Mouse (Mus musculus) urinary bladder, adult 18-20 months (tissue): ENCODE measurements around the gene Zfp93.

Source experiments
- DNase-seq, 2 experiments: peaks; one replicate each; pipeline ENCODE4 v3.0.0; 2022; ENCODE audit warnings: low spot score in 2 of 2, mixed read lengths in 2 of 2

Gene Zfp93

GRCm38 (mm10) chr7:24291387-24292090 is 21.3 kb downstream of the Zfp93 start:
- no peak for DNase-seq

GRCm38 (mm10) chr7:24293061-24293851 is 23.0 kb downstream of the Zfp93 start:
- no peak for DNase-seq

GRCm38 (mm10) chr7:24294763-24295162 is 24.5 kb downstream of the Zfp93 start:
- no peak for DNase-seq

- DNase-seq: no peak
These were observed 25.2 kb downstream of the Zfp93 start for GRCm38 (mm10) chr7:24295376-24295775.

- no peak for DNase-seq
These were observed 26.2 kb downstream of the Zfp93 start for GRCm38 (mm10) chr7:24296386-24296785.

- DNase-seq: no peak
These were observed 27.3 kb downstream of the Zfp93 start for GRCm38 (mm10) chr7:24297361-24298095.

GRCm38 (mm10) chr7:24298635-24298972 is 28.4 kb downstream of the Zfp93 start:
- DNase-seq: no peak

- DNase-seq: peak; percentile 63 to 71
These were observed 28.9 kb downstream of the Zfp93 start for GRCm38 (mm10) chr7:24298973-24299708.

GRCm38 (mm10) chr7:24299823-24300481 is 29.7 kb downstream of the Zfp93 start:
- DNase-seq: no peak

- no peak for DNase-seq
These were observed 30.6 kb downstream of the Zfp93 start, which contains the start of gene Zfp61 for GRCm38 (mm10) chr7:24300771-24301282. Gene Zfp61, minus strand, starts transcription at chr7:24301232.

GRCm38 (mm10) chr7:24315726-24316566 is 45.7 kb downstream of the Zfp93 start:
- no peak for DNase-seq

- peak; percentile 84 to 96 for DNase-seq
These were observed 46.4 kb downstream of the Zfp93 start, which contains the start of gene Zfp94 for GRCm38 (mm10) chr7:24316567-24317092. Gene Zfp94, minus strand, starts transcription at chr7:24316666.

GRCm38 (mm10) chr7:24318942-24319341 is 48.7 kb downstream of the Zfp93 start:
- peak in 1 of 2 experiments; percentile 37 for DNase-seq

GRCm38 (mm10) chr7:24322593-24322992 is 52.4 kb downstream of the Zfp93 start:
- DNase-seq: no peak

- DNase-seq: no peak
These were observed 55.0 kb downstream of the Zfp93 start for GRCm38 (mm10) chr7:24325197-24325596.

- DNase-seq: no peak
These were observed 55.5 kb downstream of the Zfp93 start for GRCm38 (mm10) chr7:24325675-24326128.

- DNase-seq: no peak
These were observed 56.3 kb downstream of the Zfp93 start for GRCm38 (mm10) chr7:24326273-24327135.
